ENCODE assay signal across 22 mouse cellular contexts in the genomic region with DNA sequence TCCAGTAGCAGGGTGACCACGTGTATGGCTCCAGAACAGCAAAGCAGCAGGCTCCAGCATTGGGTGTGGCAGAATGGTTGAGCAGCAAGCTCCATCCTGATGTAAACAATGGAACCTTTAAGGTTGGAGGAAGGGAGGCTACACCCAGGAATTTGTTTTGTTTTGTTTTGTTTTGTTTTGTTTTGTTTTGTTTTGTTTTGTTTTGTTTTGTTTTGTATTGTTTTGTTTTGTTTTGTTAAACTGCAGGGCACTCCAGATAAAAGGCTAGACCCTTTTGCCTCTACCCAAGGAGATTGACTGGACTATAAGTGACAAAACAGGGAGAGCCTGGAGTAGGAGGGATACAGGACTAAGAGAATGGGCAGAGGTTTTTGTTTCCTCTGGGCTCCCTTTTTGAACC.
DNase-seq lines count a peak whose midpoint lies in the region; TF ChIP-seq lines count a peak whose summit lies in the region.
"Had no signal": no experiment of that assay in that cellular context is flagged by ENCODE, and none has a peak within 500 bp of the region (broad histone marks: within the 10 kb centered on the region; RNA-seq: fewer than 3 reads in every experiment).

No protein-coding gene starts in this region.

- no peaks in the 10 kb centered on the region for H3K9me3 ChIP-seq in ES-E14 (ENCODE audit: control insufficient read depth, insufficient read depth, low read depth, low read length)
- H3K9me3 ChIP-seq: G1E had no signal

- in situ Hi-C loops in ES-E14 (cut with MboI; ENCODE audit: low sequenced_read_pairs in 2 of 2, unreplicated experiment in 2 of 2) = no loop called here

- no peaks in the 10 kb centered on the region for H3K36me3 ChIP-seq in ES-E14 (ENCODE audit: control insufficient read depth, insufficient read depth, low read length, poor library complexity, severe bottlenecking)
- H3K36me3 ChIP-seq: G1E had no signal

- H3K4me3 ChIP-seq in ES-E14 (ENCODE audit: insufficient read depth in 1 of 2, low read depth in 1 of 2, low read length in 2 of 2, poor library complexity in 1 of 2, severe bottlenecking in 1 of 2) = no peak overlapping the region

- no peak overlapping the region for H3K27ac ChIP-seq in ES-E14 (ENCODE audit: insufficient read depth, low read depth, low read length, poor library complexity, severe bottlenecking)

- no peaks in the 10 kb centered on the region for H3K4me1 ChIP-seq in ES-E14 (ENCODE audit: control insufficient read depth in 2 of 2, insufficient read depth in 2 of 2, low read length in 2 of 2, poor library complexity in 1 of 2)

- DNase-seq in ES-CJ7 (ENCODE audit: low read depth, low spot score) (peak; percentile 14), ES-E14 (ENCODE audit: low read depth, low spot score) (peak; percentile 20), R1 (ENCODE audit: low read depth, low spot score) (peak; percentile 55), ZHBTc4 (ENCODE audit: low read depth, low spot score) (peak; percentile 70)
- no peak for DNase-seq in frontal cortex, adult 2 months (ENCODE audit: extremely low spot score in 1 of 2, low spot score in 1 of 2)
- DNase-seq in frontal cortex, postnatal 10 days (ENCODE audit: low spot score in 2 of 2) = no peak
- DNase-seq in urinary bladder, postnatal 36 days (ENCODE audit: low spot score in 2 of 2) = no peak
- no peak for DNase-seq in spleen, postnatal 10 days (ENCODE audit: low spot score in 2 of 2)
- DNase-seq: adrenal gland, adult 2 months; adrenal gland, adult 8-10 months; adrenal gland, postnatal 10 days; adrenal gland, postnatal 14 days; adrenal gland, postnatal 25 days; adrenal gland, postnatal 36 days; B cell, adult 2 months; cerebellum, adult 11 months; cerebellum, adult 11-12 months; cerebellum, adult 18-20 months; cerebellum, adult 2 months; cerebellum, adult 8-10 months; cerebellum, adult 9-10 months had no signal

- no peak overlapping the region for H3K9ac ChIP-seq in ES-E14 (ENCODE audit: insufficient read depth, low read depth, low read length, poor library complexity, severe bottlenecking)

TF ChIP-seq in ES-E14, 5 proteins besides CTCF, POLR2A, EP300 and RAD21:
- TF ChIP-seq ZC3H11A (IDR thresholded peaks at IDR 0.05; ENCODE audit: borderline replicate concordance, low read depth, low read length) = no peak
- no peak for TF ChIP-seq HCFC1 (IDR thresholded peaks at IDR 0.05; ENCODE audit: borderline replicate concordance, insufficient read depth, low read length)
- no peak for TF ChIP-seq ZNF384 (IDR thresholded peaks at IDR 0.05; ENCODE audit: low read depth, low read length)
- no peak for TF ChIP-seq CHD2 (IDR thresholded peaks at IDR 0.05; ENCODE audit: low read depth, low read length)
- TF ChIP-seq MAFK (IDR thresholded peaks at IDR 0.05; ENCODE audit: insufficient read depth, low read depth, low read length) = no peak

Comparison
In these comparisons a context has a peak if more than half of its experiments do, and no peak if none do; other contexts are left out.
1. DNase-seq: peak in ES-CJ7 (single experiment), ES-E14 (single experiment), R1 (single experiment) and ZHBTc4 (single experiment); none in frontal cortex, adult 2 months (0 of 2), frontal cortex, postnatal 10 days (0 of 2), urinary bladder, postnatal 36 days (0 of 2) and spleen, postnatal 10 days (0 of 2).